Mouse (Mus musculus): ENCODE measurements at regions not wholly inside any gene's neighbourhood (a gene's known extent, or its start where the extent isn't known, plus 50 kb on each side); places are given as distances from the start of the nearest gene placed in this dataset.

GRCm38 (mm10) chr7:135996896-135997295, 280.7 kb upstream of the Mki67 start:
- peak; percentile 29 to 66 for DNase-seq

- DNase-seq = no peak
These were observed 281.5 kb upstream of the Mki67 start for GRCm38 (mm10) chr7:135997640-135998039.

- no peak for DNase-seq
These were observed 286.2 kb upstream of the Mki67 start for GRCm38 (mm10) chr7:136002382-136002781.

GRCm38 (mm10) chr7:136003291-136003690, 287.1 kb upstream of the Mki67 start:
- DNase-seq = no peak

- DNase-seq = no peak
These were observed 291.8 kb upstream of the Mki67 start for GRCm38 (mm10) chr7:136007796-136008455.

DNA sequence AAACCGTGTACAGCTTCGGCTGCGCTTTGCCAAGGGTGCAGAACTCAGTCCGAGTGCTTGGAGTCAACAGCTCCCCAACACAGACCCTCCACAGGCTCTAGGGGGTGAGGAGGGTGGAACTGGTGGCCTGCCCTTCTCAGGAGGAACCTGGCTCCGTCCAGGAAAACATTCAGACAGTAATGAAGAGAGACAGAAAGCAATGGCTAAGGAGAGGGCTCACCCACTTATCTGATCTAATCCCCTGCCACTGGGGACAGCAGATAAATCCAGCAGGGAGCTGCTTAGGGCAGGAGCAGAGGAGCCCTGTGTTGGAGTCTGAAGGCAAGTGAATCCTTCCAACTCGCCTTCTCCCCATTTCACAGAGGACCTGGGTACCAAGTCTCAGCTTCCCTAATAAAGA, 292.3 kb upstream of the Mki67 start:
- DNase-seq = no peak

DNA sequence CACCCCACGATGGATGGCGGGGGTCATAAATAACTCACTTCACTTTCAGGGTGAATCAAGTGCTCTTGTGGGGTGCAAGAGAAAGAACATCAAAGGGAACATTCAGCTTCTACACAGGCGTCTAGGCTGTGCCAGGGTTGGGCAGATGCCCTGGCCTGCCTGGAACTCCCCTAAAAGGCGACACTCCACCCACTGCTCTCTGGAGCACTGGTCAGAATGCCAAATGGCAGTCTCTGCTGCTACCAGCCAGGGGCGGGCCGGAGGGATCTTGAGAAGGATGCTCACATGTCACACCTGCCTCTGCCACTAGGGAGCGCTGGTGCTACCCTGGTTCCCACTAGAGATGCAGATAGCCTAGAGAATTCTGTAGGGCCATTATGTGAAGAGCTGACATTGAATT, 293.9 kb upstream of the Mki67 start:
- DNase-seq = peak in 1 of 2 experiments; percentile 67

DNA sequence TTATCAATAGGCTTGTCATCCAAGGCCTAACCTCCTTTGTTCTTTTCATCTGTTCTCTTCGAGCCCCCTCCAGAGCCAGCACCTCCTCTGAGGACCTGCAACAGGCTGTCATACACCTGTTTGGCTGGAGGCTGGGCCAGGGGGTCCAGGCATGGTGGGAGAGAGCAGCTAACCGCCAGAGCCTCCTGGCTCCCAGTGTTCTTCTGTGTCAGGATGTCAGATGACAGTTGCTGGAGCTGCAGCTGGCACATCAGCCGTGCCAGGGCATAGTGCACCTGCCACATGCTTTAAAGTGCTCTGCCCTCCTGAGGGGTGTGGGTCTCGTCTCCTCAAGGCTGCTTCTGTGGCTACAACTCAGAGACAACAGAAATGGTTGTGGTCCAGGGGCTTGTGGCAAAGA, 298.5 kb upstream of the Mki67 start:
- no peak for DNase-seq

DNA sequence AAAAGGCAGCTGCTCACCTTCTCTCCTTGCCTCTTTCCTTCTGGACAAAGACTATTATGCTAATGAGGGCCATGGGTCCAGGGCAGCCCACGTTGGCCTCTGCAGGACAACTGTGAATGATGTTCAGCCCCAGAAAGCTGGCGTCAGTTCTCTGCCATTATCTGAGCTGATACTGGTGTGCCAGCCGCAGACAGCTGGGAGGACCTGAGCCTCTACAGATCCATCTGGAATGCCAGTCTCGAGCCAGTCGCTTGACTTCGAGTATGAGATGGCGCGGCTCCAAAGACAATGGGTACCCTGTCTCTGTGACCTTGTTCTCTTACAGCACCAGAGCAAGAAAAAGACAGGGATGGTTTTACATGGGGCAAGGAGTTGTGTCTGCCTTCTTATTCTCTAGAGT, 300.8 kb upstream of the Mki67 start:
- no peak for DNase-seq

- DNase-seq = no peak
These were observed 304.4 kb upstream of the Mki67 start for GRCm38 (mm10) chr7:136020577-136020976.

DNA sequence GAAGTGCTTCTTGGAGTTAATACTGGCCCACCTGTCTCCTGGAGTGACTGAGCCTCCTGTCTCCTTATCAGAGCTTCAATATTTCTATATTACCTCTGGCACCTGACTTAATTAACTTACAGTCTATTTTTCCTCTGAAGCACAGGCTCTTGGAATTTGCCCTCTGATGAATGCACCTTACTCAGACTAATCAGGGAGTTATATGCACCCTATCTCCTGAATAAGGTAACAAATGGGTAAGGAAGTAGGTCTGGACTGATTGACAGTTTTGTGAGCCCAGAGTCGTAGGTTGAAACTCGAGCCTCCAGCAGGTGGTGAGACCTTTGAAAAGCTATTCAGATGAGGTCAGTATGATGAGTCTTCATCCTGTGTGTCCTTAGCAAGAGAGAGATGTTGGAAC, 304.9 kb upstream of the Mki67 start:
- no peak for DNase-seq

DNA sequence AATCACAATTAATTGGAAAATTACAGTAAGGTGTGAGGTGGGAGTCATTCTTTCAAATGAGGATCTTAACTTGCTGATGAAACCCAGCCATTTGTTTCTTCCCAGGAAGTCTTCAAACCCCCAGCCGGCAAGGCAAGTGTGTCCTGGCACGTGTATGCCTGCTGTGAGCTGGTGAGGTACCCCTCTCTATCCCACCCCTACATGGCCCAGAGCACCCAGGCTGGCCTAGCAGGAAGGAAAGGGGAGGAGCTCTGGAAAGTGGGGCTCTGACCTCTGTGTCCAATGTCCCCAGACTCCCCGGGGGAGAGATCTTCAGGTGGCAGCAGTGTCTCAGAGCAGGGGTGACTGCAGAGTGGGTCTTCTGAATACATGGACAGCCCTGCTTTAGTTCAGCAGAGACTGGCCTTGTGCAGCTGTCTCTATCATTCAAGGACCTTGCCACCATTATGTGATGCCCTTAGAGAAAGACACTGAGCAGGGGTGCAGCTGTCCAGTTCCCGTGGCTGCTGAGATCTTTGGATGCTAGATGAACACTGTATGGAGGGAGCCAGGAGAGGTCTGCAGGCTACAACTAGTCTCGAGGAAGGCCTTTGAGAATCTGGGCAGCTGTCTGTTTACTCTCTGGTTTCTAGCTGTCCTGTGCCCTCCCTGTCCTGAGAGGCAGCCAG, 306.8 kb upstream of the Mki67 start:
- DNase-seq = no peak

GRCm38 (mm10) chr7:136026451-136026850, 310.3 kb upstream of the Mki67 start:
- peak in 1 of 2 experiments; percentile 14 for DNase-seq

DNA sequence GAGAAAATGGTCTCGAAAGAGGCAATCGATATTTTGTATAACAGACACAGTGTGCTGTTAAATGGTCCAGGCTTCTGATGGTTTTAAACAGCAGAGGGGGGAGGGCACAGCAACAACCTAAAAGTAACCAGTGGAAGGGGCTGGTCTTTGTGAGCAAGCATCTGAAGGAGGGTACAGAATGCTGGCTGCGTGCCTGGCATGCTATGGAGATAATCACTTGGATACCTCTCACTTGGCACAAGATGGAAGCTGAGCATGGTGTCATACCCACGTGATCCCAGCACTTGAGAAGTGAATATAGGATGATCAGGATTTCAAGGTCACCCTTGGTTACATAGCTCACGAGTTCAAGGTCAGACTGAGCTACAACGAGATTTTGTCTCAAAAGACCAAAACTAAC, 315.9 kb upstream of the Mki67 start:
- no peak for DNase-seq

- DNase-seq = no peak
These were observed 317.4 kb upstream of the Mki67 start for GRCm38 (mm10) chr7:136033536-136033935.

DNA sequence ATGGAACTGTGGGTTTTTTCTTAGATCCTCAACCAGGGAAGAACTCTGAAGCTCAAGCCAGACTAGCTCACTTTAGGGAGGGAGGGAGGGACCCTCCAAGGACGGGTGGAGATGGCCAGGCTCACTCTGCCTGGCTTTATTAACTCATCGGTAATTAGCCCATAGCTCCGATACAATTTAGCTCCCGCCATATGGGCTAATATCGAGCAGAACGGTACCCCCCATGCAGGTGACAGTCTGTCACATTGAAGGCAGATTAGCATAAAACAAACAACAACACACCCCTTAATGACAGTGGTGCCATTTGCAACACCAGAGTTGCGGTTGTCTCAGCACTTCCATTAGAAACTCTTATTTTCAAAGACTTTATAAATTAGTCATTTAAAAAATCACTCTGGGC, 319.6 kb upstream of the Mki67 start:
- DNase-seq = no peak

DNA sequence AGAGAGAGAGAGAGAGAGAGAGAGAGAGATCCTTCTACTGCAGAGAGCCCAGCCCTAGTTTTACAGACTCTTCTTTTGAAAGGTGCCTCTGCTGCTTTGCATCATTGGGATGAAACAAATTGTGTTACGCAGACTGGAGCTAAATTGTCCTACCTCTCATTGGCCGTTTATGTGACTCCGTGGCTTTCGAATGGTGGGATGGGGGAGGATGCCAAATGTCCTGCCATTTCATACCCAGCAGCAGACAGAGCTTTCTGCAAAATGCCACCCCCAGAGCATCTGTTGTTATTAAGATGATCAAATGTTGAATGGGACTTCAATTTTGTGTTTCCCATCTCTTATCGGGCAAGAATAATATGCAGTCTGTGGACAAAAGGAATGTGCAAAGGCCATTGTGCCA, 321.9 kb upstream of the Mki67 start:
- no peak for DNase-seq

DNA sequence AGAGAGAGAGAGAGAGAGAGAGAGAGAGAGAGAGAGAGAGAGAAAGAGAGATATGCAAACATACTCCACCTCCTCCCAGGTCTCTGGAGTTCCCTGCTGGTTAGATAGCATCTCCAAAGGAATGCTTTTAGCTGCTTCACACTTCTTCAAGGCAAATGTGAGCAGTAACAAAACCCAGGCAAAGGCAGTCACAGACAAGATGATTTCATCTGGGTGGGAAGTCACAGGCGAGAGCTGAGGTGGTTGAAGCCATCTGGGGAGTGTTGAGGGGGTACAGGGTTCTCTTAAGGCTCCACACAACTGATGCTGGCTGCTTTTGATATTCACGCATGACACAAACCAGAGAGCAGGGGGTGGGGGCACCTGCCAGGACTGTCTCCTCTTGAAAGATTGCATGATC, 322.7 kb upstream of the Mki67 start:
- DNase-seq = no peak

DNA sequence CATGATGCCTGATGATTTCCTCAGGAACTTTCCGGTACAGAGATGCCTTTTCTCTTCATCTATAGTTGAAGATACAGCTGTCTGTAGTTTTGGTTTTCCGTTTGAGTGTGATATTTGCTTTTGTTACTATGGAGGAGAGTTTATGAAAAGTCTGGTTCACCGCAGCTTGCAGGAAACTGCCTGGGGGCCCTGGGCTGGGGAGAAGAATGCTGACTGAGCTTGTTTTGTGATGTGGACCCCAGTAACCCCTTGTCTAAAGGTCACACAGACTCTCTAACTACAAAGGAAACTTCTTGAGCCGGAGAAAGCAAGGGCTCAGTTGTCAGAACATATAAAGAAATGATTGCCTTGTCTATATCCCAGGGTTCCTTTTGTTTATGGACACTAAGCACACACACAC, 325.8 kb upstream of the Mki67 start:
- DNase-seq = no peak

DNA sequence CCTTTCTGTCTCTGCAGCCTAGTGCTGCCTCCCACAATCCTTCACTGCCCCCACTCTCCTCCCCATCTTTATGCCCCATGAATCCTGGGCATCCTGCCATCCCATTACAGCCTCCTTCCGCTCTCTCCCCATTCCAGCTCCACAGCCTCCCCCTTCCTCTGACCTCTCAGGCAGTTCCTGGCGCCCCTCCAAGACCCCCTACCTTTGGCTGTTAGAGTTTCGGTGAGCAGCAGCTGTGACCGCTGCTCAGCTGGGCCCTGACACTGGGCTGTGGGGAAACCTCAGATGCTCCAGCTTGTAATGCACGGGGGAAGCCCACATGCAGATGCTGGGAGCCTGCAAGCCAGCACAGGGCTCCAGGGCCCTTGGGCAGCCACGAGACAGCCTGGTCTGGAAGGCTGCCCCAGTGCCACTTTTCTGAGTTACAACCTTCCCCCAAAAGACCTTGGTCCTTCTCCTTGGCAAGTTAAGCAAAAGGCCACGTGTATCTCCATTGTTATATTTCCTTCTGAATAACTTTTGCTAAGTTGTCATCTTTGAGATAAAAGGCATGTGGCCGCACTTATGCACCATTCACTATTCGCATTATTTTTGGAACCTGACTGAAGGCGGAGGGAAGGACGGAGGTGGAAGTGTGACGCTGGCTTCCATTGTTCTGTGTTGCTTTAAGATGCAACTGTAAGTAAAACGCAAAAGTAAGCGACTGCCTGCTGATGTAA, 330.6 kb upstream of the Mki67 start:
- peak; percentile 90 to 92 for DNase-seq

GRCm38 (mm10) chr7:136047364-136047945, 331.3 kb upstream of the Mki67 start:
- DNase-seq = peak; percentile 4 to 43

DNA sequence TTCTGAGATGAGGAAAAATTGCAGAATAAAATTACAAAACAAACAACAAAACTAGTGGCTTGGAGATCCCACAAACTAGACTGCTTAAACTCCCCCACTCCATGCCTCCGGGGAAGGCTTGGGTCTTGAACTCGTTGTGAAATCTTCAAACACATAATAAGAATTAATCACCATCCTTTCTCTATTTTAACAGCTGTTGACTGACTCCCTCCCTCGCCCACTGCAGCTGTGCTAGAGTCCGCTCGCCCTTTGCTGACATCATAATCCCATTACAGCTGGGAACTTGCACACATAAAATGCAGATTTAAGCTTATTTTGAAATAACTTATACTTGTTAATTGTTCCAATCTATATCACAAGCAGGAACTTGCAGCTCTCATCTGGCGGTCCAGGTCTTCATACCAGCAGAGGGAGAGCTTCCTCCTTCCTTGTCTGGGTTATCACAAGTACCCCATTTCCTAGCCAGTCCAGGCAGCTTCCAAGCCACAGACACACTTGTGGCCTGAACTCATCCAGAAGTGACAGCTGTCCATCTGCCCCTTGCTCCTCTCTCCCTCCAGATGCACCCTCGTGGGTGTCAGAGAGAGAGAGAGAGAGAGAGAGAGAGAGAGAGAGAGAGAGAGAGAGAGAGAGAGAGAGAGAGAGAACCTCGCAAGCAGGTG, 332.9 kb upstream of the Mki67 start:
- no peak for DNase-seq

- DNase-seq = peak; percentile 47 to 56
These were observed 333.4 kb upstream of the Mki67 start for GRCm38 (mm10) chr7:136049587-136049930.

All from kidney, postnatal 25 days (tissue).